Mouse (Mus musculus) embryonic facial prominence, embryonic 13.5 days (tissue): ENCODE data around the gene Mip. TPM values are rescaled to one million over a fixed set of nuclear protein-coding genes. Genes with fewer than 3 reads are reported as not detected.

Experiments
- ATAC-seq: fragments of 200-750 bp; cut with Nextera tagmentation; 2 replicates; pipeline ENCODE4 v1.8.0; 2017; ENCODE audit warnings: low read depth; ENCODE audit not compliant: insufficient number of reproducible peaks, insufficient read depth, low FRiP score, low TSS enrichment
- H3K27ac ChIP-seq: fragments of 300-500 bp; sonication (generic); 2 replicates; pipeline ENCODE4 v1.5.1; 2015; ENCODE audit warnings: moderate library complexity, mild to moderate bottlenecking, inconsistent platforms
- H3K27me3 ChIP-seq: fragments of 300-500 bp; sonication (generic); 2 replicates; pipeline ENCODE4 v1.6.1; 2015; ENCODE audit warnings: mild to moderate bottlenecking, inconsistent platforms
- H3K36me3 ChIP-seq: fragments of 300-500 bp; sonication (generic); 2 replicates; pipeline ENCODE4 v1.6.1; 2015; ENCODE audit warnings: mild to moderate bottlenecking, inconsistent platforms
- H3K4me1 ChIP-seq: fragments of 300-500 bp; sonication (generic); 2 replicates; pipeline ENCODE4 v1.6.1; 2015; ENCODE audit warnings: inconsistent platforms
- H3K4me2 ChIP-seq: fragments of 300-500 bp; sonication (generic); 2 replicates; pipeline ENCODE4 v1.6.1; 2015; ENCODE audit warnings: moderate library complexity, mild to moderate bottlenecking, inconsistent platforms
- H3K4me3 ChIP-seq: fragments of 300-500 bp; sonication (generic); 2 replicates; pipeline ENCODE4 v1.5.1; 2015; ENCODE audit warnings: mild to moderate bottlenecking, inconsistent platforms
- H3K9ac ChIP-seq: fragments of 300-500 bp; sonication (generic); 2 replicates; pipeline ENCODE4 v1.6.1; 2015; ENCODE audit warnings: mild to moderate bottlenecking, inconsistent platforms
- H3K9me3 ChIP-seq: fragments of 300-500 bp; sonication (generic); 2 replicates; pipeline ENCODE4 v1.6.1; 2016; ENCODE audit warnings: inconsistent platforms
- WGBS: fragments of 180-500 bp; shearing (Covaris S2); methylation state at CpG from one replicate; pipeline ENCODE4 v1.1.7; 2015; ENCODE audit warnings: mixed read lengths; 5-methylcytosine and 5-hydroxymethylcytosine counted together
- polyA plus RNA-seq: library from polyadenylated mRNA; unstranded; fragments of >200 nt; fragmentation: Nextera tagmentation; extraction: Ambion mirVana; gene quantifications from 2 replicates; pipeline ENCODE4 v1.2.1, GENCODE M21; 2015

Gene Mip
- polyA plus RNA-seq, 1 experiment from 2014 or later: 0.14 TPM

GRCm38 (mm10) chr10:128231697-128232419, 6.2 kb downstream of the Mip start, which contains the start of gene Timeless:
TSS of gene Timeless (plus strand) at chr10:128232065.
- Histone ChIP-seq H3K4me2 (peak within 1 kb of the TSS; percentile 67), H3K4me3 (peak within 1 kb of the TSS; percentile 74), H3K36me3 (no peaks in the 10 kb centered on the region; the same call in 1 of the 2 replicates), H3K9me3 (no peaks in the 10 kb centered on the region), H3K4me1 (peaks cover 34% of the 10 kb centered on the region), H3K27ac (peak within 1 kb of the TSS; percentile 95), H3K27me3 (no peaks in the 10 kb centered on the region), H3K9ac (peak within 1 kb of the TSS; percentile 89)
- WGBS: 1% methylated on average over 56 of the region's 58 CpGs
- peak; percentile 91 for ATAC-seq

- Histone ChIP-seq H3K36me3 (no peaks in the 10 kb centered on the region; the same call in 1 of the 2 replicates), H3K27me3 (no peaks in the 10 kb centered on the region), H3K27ac (peak overlapping the region; percentile 95), H3K9me3 (no peaks in the 10 kb centered on the region), H3K9ac (peak overlapping the region; percentile 89), H3K4me2 (peak overlapping the region; percentile 67), H3K4me1 (peaks cover 32% of the 10 kb centered on the region), H3K4me3 (peak overlapping the region; percentile 74)
- no peak for ATAC-seq
- under 1% methylated on average over 14 of the region's 14 CpGs for WGBS
Measured at GRCm38 (mm10) chr10:128232420-128232985, 6.9 kb downstream of the Mip start.

GRCm38 (mm10) chr10:128236321-128236720, 10.7 kb downstream of the Mip start:
- Histone ChIP-seq H3K4me3 (no peak overlapping the region), H3K9me3 (no peaks in the 10 kb centered on the region), H3K36me3 (peaks cover 19% of the 10 kb centered on the region), H3K27ac (peak overlapping the region; percentile 81), H3K4me2 (no peak overlapping the region), H3K27me3 (no peaks in the 10 kb centered on the region), H3K4me1 (peaks cover 29% of the 10 kb centered on the region), H3K9ac (peak overlapping the region; percentile 46; the same call in 1 of the 2 replicates)
- WGBS: 43% methylated on average over 4 of the region's 4 CpGs
- no peak for ATAC-seq

GRCm38 (mm10) chr10:128237807-128238480, 12.3 kb downstream of the Mip start:
- ATAC-seq: no peak
- 61% methylated on average over 15 of the region's 15 CpGs for WGBS

GRCm38 (mm10) chr10:128239140-128239539, 13.5 kb downstream of the Mip start:
- no peak overlapping the region for H3K4me3 ChIP-seq
- WGBS: 88% methylated on average over 4 of the region's 4 CpGs
- H3K4me1 ChIP-seq: peaks cover 25% of the 10 kb centered on the region
- H3K9ac ChIP-seq: no peak overlapping the region
- no peaks in the 10 kb centered on the region for H3K9me3 ChIP-seq
- no peaks in the 10 kb centered on the region for H3K27me3 ChIP-seq
- ATAC-seq: no peak
- no peak overlapping the region for H3K4me2 ChIP-seq
- peaks cover 46% of the 10 kb centered on the region for H3K36me3 ChIP-seq
- no peak overlapping the region for H3K27ac ChIP-seq

More at GRCm38 (mm10) chr10:128237807-128238480, 12.3 kb downstream of the Mip start:
- H3K4me3 ChIP-seq: no peak overlapping the region
- H3K4me1 ChIP-seq: peaks cover 27% of the 10 kb centered on the region
- H3K9ac ChIP-seq: no peak overlapping the region
- peak overlapping the region; percentile 1; the same call in 1 of the 2 replicates for H3K27ac ChIP-seq
- no peaks in the 10 kb centered on the region for H3K27me3 ChIP-seq
- no peaks in the 10 kb centered on the region for H3K9me3 ChIP-seq
- H3K4me2 ChIP-seq: no peak overlapping the region
- H3K36me3 ChIP-seq: peaks cover 35% of the 10 kb centered on the region

- H3K4me3 ChIP-seq: no peak overlapping the region
- ATAC-seq: no peak
- H3K9me3 ChIP-seq: no peaks in the 10 kb centered on the region
- no peaks in the 10 kb centered on the region for H3K27me3 ChIP-seq
- WGBS: 90% methylated on average over 18 of the region's 18 CpGs
- peaks cover 55% of the 10 kb centered on the region for H3K36me3 ChIP-seq
- no peak overlapping the region for H3K9ac ChIP-seq
- H3K4me2 ChIP-seq: no peak overlapping the region
- H3K4me1 ChIP-seq: peaks cover 19% of the 10 kb centered on the region
- H3K27ac ChIP-seq: no peak overlapping the region
Measured at GRCm38 (mm10) chr10:128240131-128240530, 14.5 kb downstream of the Mip start.

- H3K4me3 ChIP-seq: no peak overlapping the region
- ATAC-seq: no peak
- H3K4me1 ChIP-seq: peaks cover 5% of the 10 kb centered on the region; the same call in 1 of the 2 replicates
- H3K9me3 ChIP-seq: no peaks in the 10 kb centered on the region
- no peak overlapping the region for H3K27ac ChIP-seq
- H3K27me3 ChIP-seq: no peaks in the 10 kb centered on the region
- no peak overlapping the region for H3K4me2 ChIP-seq
- H3K9ac ChIP-seq: no peak overlapping the region
- WGBS: 91% methylated on average over 8 of the region's 8 CpGs
- H3K36me3 ChIP-seq: peaks cover 85% of the 10 kb centered on the region
Measured at GRCm38 (mm10) chr10:128243252-128243651, 17.6 kb downstream of the Mip start.

GRCm38 (mm10) chr10:128244121-128244520, 18.5 kb downstream of the Mip start:
- no peak overlapping the region for H3K4me3 ChIP-seq
- no peak for ATAC-seq
- H3K9ac ChIP-seq: no peak overlapping the region
- no peak overlapping the region for H3K4me2 ChIP-seq
- H3K27ac ChIP-seq: no peak overlapping the region
- H3K36me3 ChIP-seq: peaks cover 93% of the 10 kb centered on the region
- H3K9me3 ChIP-seq: no peaks in the 10 kb centered on the region
- H3K4me1 ChIP-seq: 0 out of 2 replicates have a peak, but pooled peaks cover 5% of the 10 kb centered on the region
- WGBS: 96% methylated on average over 15 of the region's 15 CpGs
- H3K27me3 ChIP-seq: no peaks in the 10 kb centered on the region

GRCm38 (mm10) chr10:128247020-128247732, 21.5 kb downstream of the Mip start:
- 67% methylated on average over 17 of the region's 17 CpGs for WGBS
- H3K4me2 ChIP-seq: peak overlapping the region; percentile 2; the same call in 1 of the 2 replicates
- peak overlapping the region; percentile 45 for H3K27ac ChIP-seq
- no peak overlapping the region for H3K4me3 ChIP-seq
- ATAC-seq: no peak
- H3K4me1 ChIP-seq: 0 out of 2 replicates have a peak, but pooled peaks cover 5% of the 10 kb centered on the region
- 0 out of 2 replicates have a peak overlapping the region, but pooled peaks have one; percentile 36 for H3K9ac ChIP-seq
- no peaks in the 10 kb centered on the region for H3K9me3 ChIP-seq
- H3K36me3 ChIP-seq: peaks cover 96% of the 10 kb centered on the region
- H3K27me3 ChIP-seq: no peaks in the 10 kb centered on the region

- H3K4me3 ChIP-seq: no peak overlapping the region
- ATAC-seq: no peak
- WGBS: 91% methylated on average over 13 of the region's 13 CpGs
- peaks cover 83% of the 10 kb centered on the region for H3K36me3 ChIP-seq
- 0 out of 2 replicates have a peak, but pooled peaks cover 5% of the 10 kb centered on the region for H3K4me1 ChIP-seq
- no peaks in the 10 kb centered on the region for H3K9me3 ChIP-seq
- H3K4me2 ChIP-seq: no peak overlapping the region
- H3K27me3 ChIP-seq: no peaks in the 10 kb centered on the region
- H3K9ac ChIP-seq: no peak overlapping the region
- no peak overlapping the region for H3K27ac ChIP-seq
Measured at GRCm38 (mm10) chr10:128250565-128250964, 24.9 kb downstream of the Mip start.

GRCm38 (mm10) chr10:128253677-128254255, 28.1 kb downstream of the Mip start, which contains the start of gene Apon:
TSS of gene Apon (plus strand) at chr10:128254096.
- H3K4me2 ChIP-seq: no peak within 1 kb of the TSS
- H3K27ac ChIP-seq: no peak within 1 kb of the TSS
- ATAC-seq: no peak
- no peak within 1 kb of the TSS for H3K4me3 ChIP-seq
- no peaks in the 10 kb centered on the region for H3K9me3 ChIP-seq
- WGBS: 86% methylated on average over 4 of the region's 4 CpGs
- no peak within 1 kb of the TSS for H3K9ac ChIP-seq
- H3K27me3 ChIP-seq: no peaks in the 10 kb centered on the region
- no peaks in the 10 kb centered on the region for H3K4me1 ChIP-seq
- H3K36me3 ChIP-seq: peaks cover 52% of the 10 kb centered on the region
